Mouse (Mus musculus): ENCODE data around the gene Oit3. TPM values are rescaled to one million over a fixed set of nuclear protein-coding genes. Genes with fewer than 3 reads are reported as not detected.

Gene Oit3
- polyA plus RNA-seq, 1 experiment from 2014 or later: 2.8 TPM

GRCm38 (mm10) chr10:59443212-59443611 lies 1.6 kb upstream of the Oit3 start:
- ATAC-seq (ENCODE audit: low read depth): peak; percentile 63
- Histone ChIP-seq H3K9ac (ENCODE audit: low read length) (no peak overlapping the region), H3K9me3 (ENCODE audit: control insufficient read depth, low read length) (no peaks in the 10 kb centered on the region), H3K27me3 (ENCODE audit: control insufficient read depth, insufficient read depth, low read depth, low read length) (no peaks in the 10 kb centered on the region), H3K27ac (ENCODE audit: low read length) (peak overlapping the region; percentile 32; the same call in 1 of the 2 replicates), H3K4me3 (ENCODE audit: low read length) (no peak overlapping the region), H3K36me3 (ENCODE audit: control insufficient read depth, insufficient read depth, low read length) (no peaks in the 10 kb centered on the region), H3K4me2 (ENCODE audit: low read depth, low read length) (no peak overlapping the region), H3K4me1 (replicated peaks; ENCODE audit: control insufficient read depth, insufficient read depth, low read length) (peaks cover 28% of the 10 kb centered on the region)
- WGBS: 6% methylated on average over 7 of the region's 7 CpGs

- peaks cover 28% of the 10 kb centered on the region for H3K4me1 ChIP-seq (replicated peaks; ENCODE audit: control insufficient read depth, insufficient read depth, low read length)
- H3K4me2 ChIP-seq (ENCODE audit: low read depth, low read length): peak overlapping the region; percentile 9; the same call in 1 of the 2 replicates
- no peak overlapping the region for H3K4me3 ChIP-seq (ENCODE audit: low read length)
- no peaks in the 10 kb centered on the region for H3K9me3 ChIP-seq (ENCODE audit: control insufficient read depth, low read length)
- 0 out of 2 replicates have a peak overlapping the region, but pooled peaks have one; percentile 14 for H3K9ac ChIP-seq (ENCODE audit: low read length)
- H3K27ac ChIP-seq (ENCODE audit: low read length): peak overlapping the region; percentile 84
- no peaks in the 10 kb centered on the region for H3K36me3 ChIP-seq (ENCODE audit: control insufficient read depth, insufficient read depth, low read length)
- ATAC-seq (ENCODE audit: low read depth): peak; percentile 62
- WGBS: 40% methylated on average over 6 of the region's 6 CpGs
- no peaks in the 10 kb centered on the region for H3K27me3 ChIP-seq (ENCODE audit: control insufficient read depth, insufficient read depth, low read depth, low read length)
Observed at GRCm38 (mm10) chr10:59440177-59440576, 1.4 kb downstream of the Oit3 start.

- H3K27ac ChIP-seq (ENCODE audit: low read length): peak overlapping the region; percentile 84
- no peaks in the 10 kb centered on the region for H3K36me3 ChIP-seq (ENCODE audit: control insufficient read depth, insufficient read depth, low read length)
- no peak overlapping the region for H3K9ac ChIP-seq (ENCODE audit: low read length)
- H3K4me2 ChIP-seq (ENCODE audit: low read depth, low read length): no peak overlapping the region
- no peak overlapping the region for H3K4me3 ChIP-seq (ENCODE audit: low read length)
- H3K27me3 ChIP-seq (ENCODE audit: control insufficient read depth, insufficient read depth, low read depth, low read length): no peaks in the 10 kb centered on the region
- H3K4me1 ChIP-seq (replicated peaks; ENCODE audit: control insufficient read depth, insufficient read depth, low read length): peaks cover 26% of the 10 kb centered on the region
- no peaks in the 10 kb centered on the region for H3K9me3 ChIP-seq (ENCODE audit: control insufficient read depth, low read length)
- WGBS: 26% methylated on average over 5 of the region's 5 CpGs
- ATAC-seq (ENCODE audit: low read depth): peak; percentile 70
Observed at GRCm38 (mm10) chr10:59439508-59439931, 2.1 kb downstream of the Oit3 start.

GRCm38 (mm10) chr10:59438651-59439050 lies 2.9 kb downstream of the Oit3 start:
- ATAC-seq (ENCODE audit: low read depth): no peak

GRCm38 (mm10) chr10:59435746-59436145 lies 5.8 kb downstream of the Oit3 start:
- Histone ChIP-seq H3K27me3 (ENCODE audit: control insufficient read depth, insufficient read depth, low read depth, low read length) (no peaks in the 10 kb centered on the region), H3K27ac (ENCODE audit: low read length) (no peak overlapping the region), H3K4me2 (ENCODE audit: low read depth, low read length) (no peak overlapping the region), H3K36me3 (ENCODE audit: control insufficient read depth, insufficient read depth, low read length) (no peaks in the 10 kb centered on the region), H3K9ac (ENCODE audit: low read length) (no peak overlapping the region), H3K4me1 (replicated peaks; ENCODE audit: control insufficient read depth, insufficient read depth, low read length) (peaks cover 14% of the 10 kb centered on the region), H3K4me3 (ENCODE audit: low read length) (no peak overlapping the region), H3K9me3 (ENCODE audit: control insufficient read depth, low read length) (no peaks in the 10 kb centered on the region)
- 92% methylated on average over 18 of the region's 18 CpGs for WGBS
- no peak for ATAC-seq (ENCODE audit: low read depth)

More at GRCm38 (mm10) chr10:59438651-59439050, 2.9 kb downstream of the Oit3 start:
- Histone ChIP-seq H3K4me2 (ENCODE audit: low read depth, low read length) (no peak overlapping the region), H3K4me1 (replicated peaks; ENCODE audit: control insufficient read depth, insufficient read depth, low read length) (peaks cover 22% of the 10 kb centered on the region), H3K27ac (ENCODE audit: low read length) (no peak overlapping the region), H3K4me3 (ENCODE audit: low read length) (no peak overlapping the region), H3K9ac (ENCODE audit: low read length) (no peak overlapping the region), H3K36me3 (ENCODE audit: control insufficient read depth, insufficient read depth, low read length) (no peaks in the 10 kb centered on the region), H3K9me3 (ENCODE audit: control insufficient read depth, low read length) (no peaks in the 10 kb centered on the region), H3K27me3 (ENCODE audit: control insufficient read depth, insufficient read depth, low read depth, low read length) (no peaks in the 10 kb centered on the region)
- WGBS: 87% methylated on average over 12 of the region's 12 CpGs

- H3K4me2 ChIP-seq (ENCODE audit: low read depth, low read length): no peak overlapping the region
- no peaks in the 10 kb centered on the region for H3K4me1 ChIP-seq (replicated peaks; ENCODE audit: control insufficient read depth, insufficient read depth, low read length)
- no peak for ATAC-seq (ENCODE audit: low read depth)
- no peak overlapping the region for H3K27ac ChIP-seq (ENCODE audit: low read length)
- H3K27me3 ChIP-seq (ENCODE audit: control insufficient read depth, insufficient read depth, low read depth, low read length): no peaks in the 10 kb centered on the region
- no peak overlapping the region for H3K4me3 ChIP-seq (ENCODE audit: low read length)
- H3K9ac ChIP-seq (ENCODE audit: low read length): no peak overlapping the region
- 24% methylated on average over 6 of the region's 6 CpGs for WGBS
- no peaks in the 10 kb centered on the region for H3K9me3 ChIP-seq (ENCODE audit: control insufficient read depth, low read length)
- H3K36me3 ChIP-seq (ENCODE audit: control insufficient read depth, insufficient read depth, low read length): no peaks in the 10 kb centered on the region
Observed at GRCm38 (mm10) chr10:59430701-59431218, 10.8 kb downstream of the Oit3 start.

- Histone ChIP-seq H3K36me3 (ENCODE audit: control insufficient read depth, insufficient read depth, low read length) (no peaks in the 10 kb centered on the region), H3K27me3 (ENCODE audit: control insufficient read depth, insufficient read depth, low read depth, low read length) (no peaks in the 10 kb centered on the region), H3K4me2 (ENCODE audit: low read depth, low read length) (no peak overlapping the region), H3K9me3 (ENCODE audit: control insufficient read depth, low read length) (no peaks in the 10 kb centered on the region), H3K27ac (ENCODE audit: low read length) (no peak overlapping the region), H3K4me3 (ENCODE audit: low read length) (no peak overlapping the region), H3K9ac (ENCODE audit: low read length) (no peak overlapping the region), H3K4me1 (replicated peaks; ENCODE audit: control insufficient read depth, insufficient read depth, low read length) (peaks cover under 1% of the 10 kb centered on the region; the same call in 1 of the 2 replicates)
- no peak for ATAC-seq (ENCODE audit: low read depth)
- WGBS: 77% methylated on average over 16 of the region's 16 CpGs
Observed at GRCm38 (mm10) chr10:59429448-59430135, 12.0 kb downstream of the Oit3 start.

GRCm38 (mm10) chr10:59426371-59426770 lies 15.2 kb downstream of the Oit3 start:
- Histone ChIP-seq H3K36me3 (ENCODE audit: control insufficient read depth, insufficient read depth, low read length) (no peaks in the 10 kb centered on the region), H3K4me1 (replicated peaks; ENCODE audit: control insufficient read depth, insufficient read depth, low read length) (peaks cover 7% of the 10 kb centered on the region), H3K4me2 (ENCODE audit: low read depth, low read length) (no peak overlapping the region), H3K9ac (ENCODE audit: low read length) (no peak overlapping the region), H3K9me3 (ENCODE audit: control insufficient read depth, low read length) (no peaks in the 10 kb centered on the region), H3K4me3 (ENCODE audit: low read length) (no peak overlapping the region), H3K27ac (ENCODE audit: low read length) (no peak overlapping the region), H3K27me3 (ENCODE audit: control insufficient read depth, insufficient read depth, low read depth, low read length) (no peaks in the 10 kb centered on the region)
- ATAC-seq (ENCODE audit: low read depth): no peak
- 47% methylated on average over 4 of the region's 4 CpGs for WGBS

- no peaks in the 10 kb centered on the region for H3K9me3 ChIP-seq (ENCODE audit: control insufficient read depth, low read length)
- 55% methylated on average over 7 of the region's 7 CpGs for WGBS
- ATAC-seq (ENCODE audit: low read depth): peak; percentile 89
Observed at GRCm38 (mm10) chr10:59425369-59425768, 16.2 kb downstream of the Oit3 start.

More at GRCm38 (mm10) chr10:59425369-59425768, 16.2 kb downstream of the Oit3 start:
- Histone ChIP-seq H3K4me2 (ENCODE audit: low read depth, low read length) (no peak overlapping the region), H3K27me3 (ENCODE audit: control insufficient read depth, insufficient read depth, low read depth, low read length) (no peaks in the 10 kb centered on the region), H3K4me1 (replicated peaks; ENCODE audit: control insufficient read depth, insufficient read depth, low read length) (peaks cover 7% of the 10 kb centered on the region), H3K27ac (ENCODE audit: low read length) (peak overlapping the region; percentile 5), H3K9ac (ENCODE audit: low read length) (no peak overlapping the region), H3K36me3 (ENCODE audit: control insufficient read depth, insufficient read depth, low read length) (no peaks in the 10 kb centered on the region), H3K4me3 (ENCODE audit: low read length) (no peak overlapping the region)

Measured in lung, embryonic 16.5 days (tissue).